Mouse (Mus musculus) kidney, embryonic 16.5 days (tissue): ENCODE results near the gene Cacnb2. TPM values are rescaled to one million over a fixed set of nuclear protein-coding genes. Genes with fewer than 3 reads are reported as not detected.

Experiments used
- ATAC-seq: fragments of 200-750 bp; cut with Nextera tagmentation; 2 replicates; pipeline ENCODE4 v1.8.0; 2017; ENCODE audit warnings: moderate TSS enrichment; ENCODE audit not compliant: low FRiP score, low TSS enrichment
- H3K27ac ChIP-seq: fragments of 300-500 bp; sonication (generic); 2 replicates; pipeline ENCODE4 v1.5.1; 2014; ENCODE audit warnings: low read length
- H3K27me3 ChIP-seq: fragments of 300-500 bp; sonication (generic); 2 replicates; pipeline ENCODE4 v1.6.1; 2014; ENCODE audit warnings: low read length, control low read depth, mixed read lengths; ENCODE audit not compliant: insufficient read depth
- H3K36me3 ChIP-seq: fragments of 300-500 bp; sonication (generic); 2 replicates; pipeline ENCODE4 v1.6.1; 2014; ENCODE audit warnings: low read length, control low read depth, mixed read lengths; ENCODE audit not compliant: insufficient read depth
- H3K4me1 ChIP-seq: fragments of 300-500 bp; sonication (generic); 2 replicates; pipeline ENCODE4 v1.6.1; 2014; ENCODE audit warnings: low read length, control low read depth, mixed read lengths; ENCODE audit not compliant: insufficient read depth
- H3K4me2 ChIP-seq: fragments of 300-500 bp; sonication (generic); replicated peaks from 2 replicates; pipeline ENCODE4 v1.6.1; 2014; ENCODE audit warnings: low read depth, low read length
- H3K4me3 ChIP-seq: fragments of 300-500 bp; sonication (generic); 2 replicates; pipeline ENCODE4 v1.5.1; 2014; ENCODE audit warnings: mild to moderate bottlenecking, low read length
- H3K9ac ChIP-seq: fragments of 300-500 bp; sonication (generic); replicated peaks from 2 replicates; pipeline ENCODE4 v1.6.1; 2014; ENCODE audit warnings: low read length
- H3K9me3 ChIP-seq: fragments of 300-500 bp; sonication (generic); 2 replicates; pipeline ENCODE4 v1.6.1; 2016; ENCODE audit warnings: low read length, control low read depth
- WGBS: fragments of 180-500 bp; shearing (Covaris S2); extraction: QIAGEN DNeasy Blood & Tissue Kit; methylation state at CpG from one replicate; pipeline ENCODE4 v1.1.7; 2014; 5-methylcytosine and 5-hydroxymethylcytosine counted together
- polyA plus RNA-seq: library from polyadenylated mRNA; unstranded; fragments of >200 nt; fragmentation: Nextera tagmentation; extraction: Ambion mirVana; gene quantifications from 2 replicates; pipeline ENCODE4 v1.2.1, GENCODE M21; 2015

Cacnb2 gene
- polyA plus RNA-seq, 1 experiment from 2014 or later: 2.0 TPM

- 93% methylated on average over 1 of the region's 1 CpGs for WGBS
Observed at GRCm38 (mm10) chr2:14744761-14745160, 141.9 kb downstream of the Cacnb2 start.

GRCm38 (mm10) chr2:14762846-14763245 lies 160.0 kb downstream of the Cacnb2 start:
- H3K27ac ChIP-seq: no peak overlapping the region
- H3K4me3 ChIP-seq: no peak overlapping the region
- no peaks in the 10 kb centered on the region for H3K4me1 ChIP-seq
- H3K9me3 ChIP-seq: no peaks in the 10 kb centered on the region
- no peaks in the 10 kb centered on the region for H3K27me3 ChIP-seq
- no peaks in the 10 kb centered on the region for H3K36me3 ChIP-seq
- no peak for ATAC-seq
- WGBS: 69% methylated on average over 4 of the region's 4 CpGs
- no peak overlapping the region for H3K4me2 ChIP-seq
- no peak overlapping the region for H3K9ac ChIP-seq

More at GRCm38 (mm10) chr2:14744761-14745160, 141.9 kb downstream of the Cacnb2 start:
- Histone ChIP-seq H3K36me3 (no peaks in the 10 kb centered on the region), H3K4me1 (no peaks in the 10 kb centered on the region), H3K27me3 (no peaks in the 10 kb centered on the region), H3K27ac (no peak overlapping the region), H3K4me3 (no peak overlapping the region), H3K9me3 (no peaks in the 10 kb centered on the region), H3K9ac (no peak overlapping the region), H3K4me2 (no peak overlapping the region)
- no peak for ATAC-seq

GRCm38 (mm10) chr2:14763931-14764330 lies 161.0 kb downstream of the Cacnb2 start:
- Histone ChIP-seq H3K4me2 (no peak overlapping the region), H3K9ac (no peak overlapping the region), H3K27ac (no peak overlapping the region), H3K9me3 (no peaks in the 10 kb centered on the region), H3K36me3 (no peaks in the 10 kb centered on the region), H3K27me3 (no peaks in the 10 kb centered on the region), H3K4me1 (no peaks in the 10 kb centered on the region), H3K4me3 (no peak overlapping the region)
- no peak for ATAC-seq
- whole genome bisulfite sequencing: 75% methylated on average over 6 of the region's 6 CpGs

- Histone ChIP-seq H3K9me3 (no peaks in the 10 kb centered on the region), H3K4me1 (no peaks in the 10 kb centered on the region), H3K4me2 (no peak overlapping the region), H3K9ac (no peak overlapping the region), H3K36me3 (no peaks in the 10 kb centered on the region), H3K27me3 (no peaks in the 10 kb centered on the region), H3K4me3 (no peak overlapping the region), H3K27ac (no peak overlapping the region)
- ATAC-seq: no peak
- WGBS: 91% methylated on average over 1 of the region's 1 CpGs
Observed at GRCm38 (mm10) chr2:14769448-14769847, 166.6 kb downstream of the Cacnb2 start.

GRCm38 (mm10) chr2:14770635-14771034 lies 167.7 kb downstream of the Cacnb2 start:
- no peaks in the 10 kb centered on the region for H3K27me3 ChIP-seq
- H3K9ac ChIP-seq: no peak overlapping the region
- no peak overlapping the region for H3K4me2 ChIP-seq
- no peak for ATAC-seq
- H3K9me3 ChIP-seq: no peaks in the 10 kb centered on the region
- H3K4me3 ChIP-seq: no peak overlapping the region
- H3K36me3 ChIP-seq: no peaks in the 10 kb centered on the region
- no peaks in the 10 kb centered on the region for H3K4me1 ChIP-seq
- no peak overlapping the region for H3K27ac ChIP-seq
- 86% methylated on average over 4 of the region's 4 CpGs for WGBS

- WGBS: 45% methylated on average over 1 of the region's 1 CpGs
- Histone ChIP-seq H3K4me1 (no peaks in the 10 kb centered on the region), H3K36me3 (no peaks in the 10 kb centered on the region), H3K9ac (no peak overlapping the region), H3K27ac (no peak overlapping the region), H3K27me3 (no peaks in the 10 kb centered on the region), H3K4me3 (no peak overlapping the region), H3K4me2 (no peak overlapping the region), H3K9me3 (no peaks in the 10 kb centered on the region)
- ATAC-seq: no peak
Observed at GRCm38 (mm10) chr2:14774375-14774774, 171.5 kb downstream of the Cacnb2 start.

GRCm38 (mm10) chr2:14774857-14775495 lies 172.1 kb downstream of the Cacnb2 start:
- Histone ChIP-seq H3K27me3 (no peaks in the 10 kb centered on the region), H3K36me3 (no peaks in the 10 kb centered on the region), H3K27ac (no peak overlapping the region), H3K4me1 (no peaks in the 10 kb centered on the region), H3K9me3 (no peaks in the 10 kb centered on the region), H3K4me3 (no peak overlapping the region), H3K4me2 (no peak overlapping the region), H3K9ac (no peak overlapping the region)
- ATAC-seq: no peak
- 53% methylated on average over 3 of the region's 3 CpGs for WGBS

- H3K4me2 ChIP-seq: no peak overlapping the region
- no peaks in the 10 kb centered on the region for H3K9me3 ChIP-seq
- no peak for ATAC-seq
- H3K27me3 ChIP-seq: no peaks in the 10 kb centered on the region
- no peaks in the 10 kb centered on the region for H3K36me3 ChIP-seq
- 62% methylated on average over 2 of the region's 2 CpGs for WGBS
- no peaks in the 10 kb centered on the region for H3K4me1 ChIP-seq
- H3K9ac ChIP-seq: no peak overlapping the region
- H3K27ac ChIP-seq: no peak overlapping the region
- no peak overlapping the region for H3K4me3 ChIP-seq
Observed at GRCm38 (mm10) chr2:14787983-14788382, 185.1 kb downstream of the Cacnb2 start.

- H3K36me3 ChIP-seq: no peaks in the 10 kb centered on the region
- H3K4me1 ChIP-seq: no peaks in the 10 kb centered on the region
- H3K4me2 ChIP-seq: no peak overlapping the region
- 56% methylated on average over 4 of the region's 4 CpGs for WGBS
- H3K9ac ChIP-seq: no peak overlapping the region
- ATAC-seq: peak; percentile 78; the same call in 1 of the 2 replicates
- no peaks in the 10 kb centered on the region for H3K27me3 ChIP-seq
- H3K9me3 ChIP-seq: no peaks in the 10 kb centered on the region
- H3K27ac ChIP-seq: no peak overlapping the region
- H3K4me3 ChIP-seq: no peak overlapping the region
Observed at GRCm38 (mm10) chr2:14801446-14802046, 198.7 kb downstream of the Cacnb2 start.

GRCm38 (mm10) chr2:14807650-14808347 lies 204.9 kb downstream of the Cacnb2 start:
- Histone ChIP-seq H3K27me3 (no peaks in the 10 kb centered on the region), H3K9me3 (no peaks in the 10 kb centered on the region), H3K4me2 (no peak overlapping the region), H3K36me3 (no peaks in the 10 kb centered on the region), H3K9ac (no peak overlapping the region), H3K4me1 (no peaks in the 10 kb centered on the region), H3K27ac (no peak overlapping the region), H3K4me3 (no peak overlapping the region)
- WGBS: 69% methylated on average over 6 of the region's 6 CpGs
- no peak; the same call in 1 of the 2 replicates for ATAC-seq
